Mouse (Mus musculus): ENCODE measurements around the gene Bphl. TPM values are rescaled to one million over a fixed set of nuclear protein-coding genes. Genes with fewer than 3 reads are reported as not detected.

Gene Bphl
- polyA plus RNA-seq (2012; rRNA removed) = 51.4 and 54.0 TPM in 2 replicates

- H3K27ac ChIP-seq (ENCODE audit: insufficient read depth, low read length) = peak within 1 kb of the TSS; percentile 42
- H3K4me1 ChIP-seq (ENCODE audit: control insufficient read depth, insufficient read depth, low read length) = peaks cover 3% of the 10 kb centered on the region
- TF ChIP-seq POLR2A (IDR thresholded peaks at IDR 0.05; ENCODE audit: extremely low read depth, insufficient read depth, low read length) = peak; percentile 88
- TF ChIP-seq CTCF (IDR thresholded peaks at IDR 0.05; ENCODE audit: extremely low read depth, insufficient read depth, low read length) = no peak
- H3K4me3 ChIP-seq (ENCODE audit: insufficient read depth, low read length) = peak within 1 kb of the TSS; percentile 72
Measured at GRCm38 (mm10) chr13:34037172-34038055, at the start of gene Bphl. TSS of gene Bphl (plus strand) at chr13:34037597.

GRCm38 (mm10) chr13:33989625-33990024 is 47.8 kb upstream of the Bphl start:
- Histone ChIP-seq H3K27ac (ENCODE audit: insufficient read depth, low read length) (no peak overlapping the region), H3K4me3 (ENCODE audit: insufficient read depth, low read length) (no peak overlapping the region), H3K4me1 (ENCODE audit: control insufficient read depth, insufficient read depth, low read length) (no peaks in the 10 kb centered on the region)
- no peak for TF ChIP-seq CTCF (IDR thresholded peaks at IDR 0.05; ENCODE audit: extremely low read depth, insufficient read depth, low read length)
- TF ChIP-seq POLR2A (IDR thresholded peaks at IDR 0.05; ENCODE audit: extremely low read depth, insufficient read depth, low read length) = no peak

- H3K4me3 ChIP-seq (ENCODE audit: insufficient read depth, low read length) = no peak overlapping the region
- H3K4me1 ChIP-seq (ENCODE audit: control insufficient read depth, insufficient read depth, low read length) = no peaks in the 10 kb centered on the region
- H3K27ac ChIP-seq (ENCODE audit: insufficient read depth, low read length) = no peak overlapping the region
- TF ChIP-seq CTCF (IDR thresholded peaks at IDR 0.05; ENCODE audit: extremely low read depth, insufficient read depth, low read length) (peak; percentile 73), POLR2A (IDR thresholded peaks at IDR 0.05; ENCODE audit: extremely low read depth, insufficient read depth, low read length) (no peak)
Measured at GRCm38 (mm10) chr13:33995197-33995596, 42.2 kb upstream of the Bphl start.

GRCm38 (mm10) chr13:34002058-34003006 is 35.1 kb upstream of the Bphl start, which contains the start of the genes Ripk1 and Serpinb6a:
TSS of gene Ripk1 (plus strand) at chr13:34002363.
TSS of gene Serpinb6a (minus strand) at chr13:34002794.
- Histone ChIP-seq H3K4me3 (ENCODE audit: insufficient read depth, low read length) (peak within 1 kb of the TSS; percentile 57), H3K27ac (ENCODE audit: insufficient read depth, low read length) (peak within 1 kb of the TSS; percentile 85), H3K4me1 (ENCODE audit: control insufficient read depth, insufficient read depth, low read length) (peaks cover 2% of the 10 kb centered on the region; the same call in 1 of the 2 replicates)
- TF ChIP-seq POLR2A (IDR thresholded peaks at IDR 0.05; ENCODE audit: extremely low read depth, insufficient read depth, low read length) = peak; percentile 49; the same call in 1 of the 2 replicates
- TF ChIP-seq CTCF (IDR thresholded peaks at IDR 0.05; ENCODE audit: extremely low read depth, insufficient read depth, low read length) = peak; percentile 22; the same call in 1 of the 2 replicates

GRCm38 (mm10) chr13:34003058-34003457 is 34.3 kb upstream of the Bphl start:
- peak overlapping the region; percentile 57 for H3K4me3 ChIP-seq (ENCODE audit: insufficient read depth, low read length)
- H3K27ac ChIP-seq (ENCODE audit: insufficient read depth, low read length) = no peak overlapping the region
- H3K4me1 ChIP-seq (ENCODE audit: control insufficient read depth, insufficient read depth, low read length) = peaks cover 2% of the 10 kb centered on the region; the same call in 1 of the 2 replicates
- TF ChIP-seq CTCF (IDR thresholded peaks at IDR 0.05; ENCODE audit: extremely low read depth, insufficient read depth, low read length) = no peak
- no peak for TF ChIP-seq POLR2A (IDR thresholded peaks at IDR 0.05; ENCODE audit: extremely low read depth, insufficient read depth, low read length)

- H3K27ac ChIP-seq (ENCODE audit: insufficient read depth, low read length) = no peak overlapping the region
- peaks cover 2% of the 10 kb centered on the region; the same call in 1 of the 2 replicates for H3K4me1 ChIP-seq (ENCODE audit: control insufficient read depth, insufficient read depth, low read length)
- TF ChIP-seq CTCF (IDR thresholded peaks at IDR 0.05; ENCODE audit: extremely low read depth, insufficient read depth, low read length) = no peak
- TF ChIP-seq POLR2A (IDR thresholded peaks at IDR 0.05; ENCODE audit: extremely low read depth, insufficient read depth, low read length) = no peak
- no peak overlapping the region for H3K4me3 ChIP-seq (ENCODE audit: insufficient read depth, low read length)
Measured at GRCm38 (mm10) chr13:34007234-34007633, 30.2 kb upstream of the Bphl start.

GRCm38 (mm10) chr13:34016927-34017569 is 20.3 kb upstream of the Bphl start:
- no peak overlapping the region for H3K27ac ChIP-seq (ENCODE audit: insufficient read depth, low read length)
- no peaks in the 10 kb centered on the region for H3K4me1 ChIP-seq (ENCODE audit: control insufficient read depth, insufficient read depth, low read length)
- H3K4me3 ChIP-seq (ENCODE audit: insufficient read depth, low read length) = no peak overlapping the region
- TF ChIP-seq POLR2A (IDR thresholded peaks at IDR 0.05; ENCODE audit: extremely low read depth, insufficient read depth, low read length) (no peak), CTCF (IDR thresholded peaks at IDR 0.05; ENCODE audit: extremely low read depth, insufficient read depth, low read length) (no peak)

- Histone ChIP-seq H3K4me3 (ENCODE audit: insufficient read depth, low read length) (no peak overlapping the region), H3K27ac (ENCODE audit: insufficient read depth, low read length) (no peak overlapping the region), H3K4me1 (ENCODE audit: control insufficient read depth, insufficient read depth, low read length) (no peaks in the 10 kb centered on the region)
- no peak for TF ChIP-seq CTCF (IDR thresholded peaks at IDR 0.05; ENCODE audit: extremely low read depth, insufficient read depth, low read length)
- TF ChIP-seq POLR2A (IDR thresholded peaks at IDR 0.05; ENCODE audit: extremely low read depth, insufficient read depth, low read length) = no peak
Measured at GRCm38 (mm10) chr13:34018521-34018920, 18.9 kb upstream of the Bphl start.

Data from cortical plate, adult 2 months (tissue).